Mouse (Mus musculus) E14TG2a.4 (cell line): ENCODE results near the gene Sft2d1.

Source experiments
- CTCF ChIP-seq: conservative IDR thresholded peaks from 2 replicates; pipeline ENCODE4 v1.5.1; 2014; ENCODE audit warnings: low read length
- NANOG ChIP-seq: IDR thresholded peaks from 2 replicates; pipeline ENCODE4 v1.6.1; 2014; ENCODE audit warnings: borderline replicate concordance, low read length, mixed read lengths
- POU5F1 ChIP-seq: IDR thresholded peaks from 2 replicates; pipeline ENCODE4 v1.6.1; 2014; ENCODE audit warnings: low read length, borderline replicate concordance

DNA sequence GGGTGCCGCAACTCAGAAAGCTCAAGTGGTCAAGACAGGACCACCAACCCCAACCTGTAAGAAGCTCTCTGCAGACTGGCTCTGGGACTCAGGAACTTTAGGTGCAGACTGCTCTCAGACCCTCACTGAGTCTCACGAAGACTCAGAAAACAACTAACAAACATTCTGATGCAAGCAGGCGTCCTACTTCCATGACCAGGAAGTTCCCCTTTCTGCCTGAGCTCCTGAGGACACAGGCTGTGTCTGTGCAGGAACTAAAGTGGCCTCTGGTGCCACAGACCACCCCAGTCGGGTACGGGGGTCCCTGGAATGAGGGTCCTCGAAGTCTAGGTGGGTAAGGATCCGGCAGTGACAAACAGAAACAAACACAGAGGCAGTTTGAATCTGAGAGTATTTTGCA is 34.2 kb upstream of the Sft2d1 start:
- TF ChIP-seq NANOG: no peak
- TF ChIP-seq CTCF: no peak
- TF ChIP-seq POU5F1: no peak
